Mouse (Mus musculus) C2C12 (cell line): ENCODE data around the gene Sema4g.

ENCODE experiments used
- CEBPB ChIP-seq: IDR thresholded peaks from one replicate; pipeline ENCODE4 v1.6.1; 2011; ENCODE audit warnings: low read depth, mild to moderate bottlenecking, control low read depth, moderate library complexity
- CTCF ChIP-seq: IDR thresholded peaks from one replicate; pipeline ENCODE4 v1.5.1; 2011; ENCODE audit not compliant: control insufficient read depth, insufficient read depth, insufficient read length
- FOSL1 ChIP-seq: IDR thresholded peaks from one replicate; pipeline ENCODE4 v1.8.0; 2011; ENCODE audit warnings: mild to moderate bottlenecking, low read length; ENCODE audit not compliant: poor library complexity, insufficient read depth, severe bottlenecking
- MAX ChIP-seq: IDR thresholded peaks from one replicate; pipeline ENCODE4 v1.6.1; 2011; ENCODE audit warnings: mild to moderate bottlenecking, control low read depth
- MYOD1 ChIP-seq: IDR thresholded peaks from one replicate; pipeline ENCODE4 v1.6.1; 2011; ENCODE audit warnings: low read depth; ENCODE audit not compliant: control insufficient read depth, insufficient read length
- MYOG ChIP-seq: IDR thresholded peaks from one replicate; pipeline ENCODE4 v1.6.1; 2011; ENCODE audit not compliant: control insufficient read depth, insufficient read length; ENCODE audit errors: extremely low read depth
- USF1 ChIP-seq: IDR thresholded peaks from one replicate; pipeline ENCODE4 v1.6.1; 2011; ENCODE audit warnings: low read depth, mild to moderate bottlenecking, control low read depth, moderate library complexity

GRCm38 (mm10) chr19:44989567-44990495, 930 bp downstream of the Sema4g start:
- TF ChIP-seq CTCF (no peak), USF1 (no peak), MAX (no peak), FOSL1 (no peak), MYOG (no peak), CEBPB (no peak), MYOD1 (no peak)
